Mouse (Mus musculus) thymus, postnatal 10 days (tissue): ENCODE results near the gene Srsf9.

Experiments
- DNase-seq, 2 experiments: peaks; one replicate each; pipeline ENCODE4 v3.0.0; 2021; ENCODE audit warnings: low spot score in 2 of 2

Gene Srsf9

DNA sequence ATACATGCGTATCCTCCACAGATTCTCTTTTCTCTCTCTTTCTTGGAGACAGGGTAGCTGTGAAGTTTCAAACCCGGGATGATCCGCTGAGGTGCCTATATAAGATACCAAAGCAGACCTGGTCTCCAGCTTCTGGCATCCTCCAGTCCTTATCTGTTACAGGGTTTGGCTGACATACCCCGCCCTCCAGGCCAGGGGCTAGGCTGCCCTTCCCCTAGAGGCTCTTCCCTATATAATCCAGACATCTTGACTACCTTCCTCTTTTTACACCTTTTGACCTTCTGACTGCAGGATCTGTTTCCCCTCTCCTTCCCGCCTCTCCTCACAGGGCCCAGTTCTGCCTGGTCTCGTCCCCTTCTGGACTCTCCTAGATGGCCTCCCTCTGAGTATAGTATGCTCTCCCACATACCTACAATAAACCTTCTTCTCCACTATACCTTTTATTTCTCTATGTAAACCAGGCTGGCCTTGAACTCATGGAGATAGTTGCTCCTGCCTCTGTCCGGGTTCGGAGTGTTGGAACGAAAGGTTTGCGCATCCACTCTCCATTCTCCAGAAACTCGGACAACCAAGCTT is 633 bp upstream of the Srsf9 start:
- DNase-seq: no peak

GRCm38 (mm10) chr5:115327610-115328548 is 902 bp downstream of the Srsf9 start:
- DNase-seq: peak; percentile 48 to 55

DNA sequence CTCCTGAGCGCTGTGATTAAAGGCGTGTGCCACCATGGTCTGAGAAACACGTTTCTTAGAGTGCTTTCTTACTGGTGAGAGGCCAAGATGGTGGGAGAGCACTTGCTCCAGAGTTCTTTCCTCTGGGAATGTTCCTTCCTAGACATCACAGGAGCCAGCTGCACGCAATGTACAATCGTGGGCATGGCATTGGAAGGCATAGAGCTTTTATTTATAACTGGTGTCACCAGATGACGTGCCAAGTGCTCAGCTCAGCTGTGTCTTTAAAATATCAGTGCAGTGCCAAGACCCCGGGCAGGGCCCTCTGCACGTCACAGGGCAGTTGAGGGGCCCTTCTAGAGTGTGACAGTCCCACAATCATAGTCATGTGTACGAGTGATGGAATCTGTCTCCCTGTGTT is 4.0 kb downstream of the Srsf9 start:
- DNase-seq: no peak

DNA sequence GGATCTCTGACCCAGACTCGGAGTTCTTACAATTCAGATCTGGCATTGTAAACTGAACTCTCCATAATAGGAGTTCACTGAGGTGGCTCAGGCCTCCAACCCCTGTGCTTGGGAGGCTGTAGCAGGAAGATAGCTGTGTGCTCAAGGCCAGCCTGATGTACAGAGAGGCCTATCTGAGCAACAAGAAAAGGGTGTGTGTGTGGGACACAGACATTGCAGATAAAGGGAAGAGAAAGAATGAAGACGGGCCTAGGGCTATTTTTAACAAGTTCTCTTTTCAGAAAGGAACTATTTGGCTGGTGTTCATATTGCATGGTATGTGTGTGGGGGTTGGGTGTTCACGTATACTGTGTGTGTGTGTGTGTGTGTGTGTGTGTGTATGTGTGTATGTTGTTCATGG is 6.6 kb downstream of the Srsf9 start:
- DNase-seq: no peak

GRCm38 (mm10) chr5:115340007-115340406 is 13.0 kb downstream of the Srsf9 start:
- DNase-seq: no peak

DNA sequence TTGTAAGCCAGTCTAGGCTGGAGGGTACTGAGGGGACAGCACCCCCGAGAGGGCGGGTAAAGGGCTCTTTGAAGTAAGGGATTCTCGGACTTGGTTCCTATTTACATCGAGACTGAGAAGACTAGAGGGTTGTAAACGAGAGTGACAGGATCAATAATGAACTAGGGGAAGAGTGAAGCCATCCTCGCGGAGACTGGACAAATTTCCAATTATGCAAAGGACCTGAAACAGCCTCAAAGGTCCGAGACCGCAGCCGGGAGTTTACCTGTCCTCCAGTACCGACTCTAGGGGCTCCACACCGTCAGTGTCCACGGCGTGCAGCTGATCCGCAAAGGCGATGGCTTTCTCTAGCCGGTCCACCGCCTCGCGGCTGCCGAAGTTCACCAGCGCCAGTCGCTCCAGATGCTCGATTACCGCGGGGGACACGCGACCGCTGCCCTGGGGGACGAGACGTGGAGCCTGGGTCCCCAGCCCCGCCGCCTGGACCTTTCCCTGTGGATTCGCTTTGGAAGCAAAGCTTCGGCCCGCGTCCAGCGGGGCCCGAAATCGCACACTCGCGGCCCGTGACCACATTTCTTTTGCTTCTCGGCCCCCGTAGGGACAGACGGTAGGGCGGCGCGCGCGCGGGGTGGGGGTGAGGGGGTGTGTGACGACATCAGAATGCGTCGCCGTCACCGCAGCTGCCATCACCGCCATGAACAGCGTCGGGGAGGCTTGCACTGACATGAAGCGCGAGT is 13.8 kb downstream of the Srsf9 start, which contains the start of the genes Gatc and Triap1:
Gene Gatc, minus strand, starts transcription at position 602 of the 737 bp plus-strand sequence.
Gene Triap1, plus strand, starts transcription at position 649 of the 737 bp plus-strand sequence.
- DNase-seq: peak; percentile 73 to 87

DNA sequence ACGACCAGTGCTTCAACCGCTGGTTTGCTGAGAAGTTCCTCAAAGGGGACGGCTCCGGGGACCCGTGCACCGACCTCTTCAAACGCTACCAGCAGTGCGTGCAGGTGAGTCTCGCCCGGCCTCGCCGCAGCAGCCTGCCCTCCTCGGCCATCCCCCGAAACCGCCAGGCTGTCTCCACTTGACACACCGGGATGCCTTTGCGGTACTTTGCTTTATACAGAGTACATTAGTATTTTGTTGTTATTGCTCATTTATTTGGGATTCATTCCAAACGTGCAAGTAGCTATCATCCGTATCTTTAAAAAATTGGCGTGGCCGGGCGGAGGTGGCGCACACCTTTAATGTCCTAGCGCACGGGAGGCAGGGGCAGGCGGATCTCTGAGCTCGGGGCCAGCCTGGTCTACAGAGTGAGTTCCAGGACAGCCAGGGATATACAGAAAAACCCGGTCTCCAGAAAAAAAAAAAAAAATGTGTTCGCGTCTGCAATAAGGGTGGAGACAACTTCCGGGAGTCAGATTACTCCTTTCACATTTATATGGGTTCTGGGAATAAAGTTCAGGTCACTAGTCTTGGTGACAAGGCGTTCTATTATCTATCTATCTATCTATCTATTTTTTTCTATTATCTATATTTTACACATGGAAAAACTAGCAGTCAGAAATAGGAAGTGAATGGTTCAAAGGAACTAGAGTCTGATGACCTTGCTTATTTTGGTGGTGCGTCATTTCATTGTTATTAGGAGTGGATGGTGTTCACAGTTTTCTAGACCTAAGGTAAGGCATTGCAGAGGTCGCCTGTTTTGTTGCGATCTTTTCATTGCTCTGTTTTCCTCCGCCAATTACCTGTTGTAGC is 14.6 kb downstream of the Srsf9 start:
- no peak for DNase-seq

- peak; percentile 67 to 87 for DNase-seq
These were observed 20.6 kb downstream of the Srsf9 start for GRCm38 (mm10) chr5:115347564-115347963.

DNA sequence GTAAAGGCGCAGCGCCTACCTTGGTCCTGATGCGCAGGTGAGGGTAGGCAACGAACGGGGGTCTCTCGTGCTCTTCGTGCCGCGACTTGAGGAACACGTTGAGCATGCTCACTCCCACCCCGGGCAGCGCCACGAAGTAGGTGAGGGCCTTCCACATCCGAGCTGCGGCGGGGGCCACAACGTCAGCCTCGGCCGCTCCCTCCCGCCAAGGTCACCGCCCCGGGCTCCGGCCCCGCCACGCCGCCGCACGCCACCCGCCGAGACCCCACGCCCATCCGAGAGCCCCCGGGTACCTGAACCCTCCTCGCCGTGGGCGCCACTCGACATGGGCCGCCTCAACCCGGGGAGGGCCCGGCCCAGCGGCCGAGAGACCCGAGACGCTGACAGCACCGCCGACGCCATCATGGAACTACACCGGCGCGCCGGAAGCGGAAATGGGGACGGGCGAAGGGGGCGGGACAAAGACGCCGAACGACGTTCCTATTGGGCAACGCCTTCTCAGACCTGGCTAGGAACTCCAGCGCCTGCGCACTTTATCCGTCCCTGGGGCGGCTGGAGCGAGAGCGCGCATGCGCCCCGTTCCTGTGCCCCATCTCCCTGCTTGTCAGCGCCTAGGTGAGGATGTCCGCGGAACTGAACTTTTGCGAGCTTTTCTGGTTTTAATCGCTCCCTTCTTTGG is 21.7 kb downstream of the Srsf9 start, which contains the start of gene Cox6a1:
Gene Cox6a1, minus strand, starts transcription at position 436 of the 679 bp plus-strand sequence.
- peak; percentile 97 to 99 for DNase-seq

DNA sequence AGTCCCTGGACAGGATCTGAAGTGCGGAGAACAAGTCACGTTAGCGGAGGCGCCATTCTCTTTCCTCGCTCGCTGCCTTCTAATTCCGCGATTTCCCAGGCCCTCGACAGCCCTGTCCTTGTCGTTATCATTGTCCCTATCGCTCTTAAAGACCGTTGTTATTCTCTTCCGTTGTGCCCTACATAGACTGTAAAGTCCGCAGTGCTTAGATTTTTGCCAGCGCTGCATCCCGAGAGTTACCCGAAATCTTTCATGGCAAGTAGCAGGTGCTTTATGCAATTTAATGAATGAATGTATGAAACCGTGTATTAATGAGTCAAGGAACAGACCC is 22.2 kb downstream of the Srsf9 start:
- no peak for DNase-seq

- no peak for DNase-seq
These were observed 24.4 kb downstream of the Srsf9 start for GRCm38 (mm10) chr5:115351348-115351747.

- DNase-seq: no peak
These were observed 28.1 kb downstream of the Srsf9 start for GRCm38 (mm10) chr5:115355070-115355469.

- peak; percentile 51 to 87 for DNase-seq
These were observed 31.9 kb downstream of the Srsf9 start for GRCm38 (mm10) chr5:115358872-115359271.

- no peak for DNase-seq
These were observed 32.5 kb downstream of the Srsf9 start for GRCm38 (mm10) chr5:115359438-115359837.

- DNase-seq: no peak
These were observed 32.9 kb downstream of the Srsf9 start for GRCm38 (mm10) chr5:115359851-115360372.

DNA sequence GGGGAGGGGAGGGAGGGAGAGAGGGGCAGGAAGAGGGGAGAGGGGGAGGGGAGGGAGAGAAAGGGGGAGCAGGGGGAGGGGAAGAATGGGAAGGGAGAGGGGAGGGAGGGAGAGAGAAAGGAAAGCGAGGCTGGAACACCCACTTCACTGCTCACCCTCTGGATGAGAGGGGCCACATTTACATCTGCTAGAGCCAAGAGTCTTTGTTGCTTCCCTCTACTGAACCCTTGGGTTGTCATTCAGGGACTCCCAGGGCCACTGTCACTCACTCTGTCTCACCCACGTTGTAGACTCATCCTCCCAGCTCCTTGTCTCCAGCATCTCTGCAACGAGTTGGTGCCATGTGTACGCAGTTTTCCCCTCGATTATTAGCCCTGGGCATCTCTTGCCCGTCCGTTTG is 35.2 kb downstream of the Srsf9 start:
- no peak for DNase-seq

- DNase-seq: no peak
These were observed 36.1 kb downstream of the Srsf9 start for GRCm38 (mm10) chr5:115362819-115363714.

- DNase-seq: no peak
These were observed 37.8 kb downstream of the Srsf9 start for GRCm38 (mm10) chr5:115364782-115365181.

DNA sequence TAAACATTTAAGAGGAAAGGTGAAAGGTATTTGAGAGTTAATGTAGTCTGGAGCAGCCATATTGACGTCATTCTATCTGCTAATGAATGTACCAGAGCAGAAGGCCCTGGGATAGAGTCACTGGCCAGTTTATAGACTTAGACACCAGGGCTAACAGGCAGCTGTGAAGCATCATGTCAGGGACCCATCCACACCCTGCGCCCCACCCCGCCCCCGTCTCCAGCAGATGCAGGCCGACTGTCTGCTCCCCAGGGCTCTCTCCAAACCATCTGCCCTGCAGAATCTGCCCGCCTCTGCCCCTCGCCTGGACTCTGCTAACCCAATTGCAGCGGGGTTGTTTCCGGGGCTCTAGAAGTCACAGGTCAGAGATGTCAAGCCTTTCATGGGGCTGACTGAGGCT is 44.8 kb downstream of the Srsf9 start:
- DNase-seq: no peak
